Mouse (Mus musculus) frontal cortex, postnatal 25 days (tissue): ENCODE data around the gene Usp12.
"Not testable (repeated sequence)": the region's sequence is repeated elsewhere in the genome, so short reads cannot be mapped to it uniquely, and the experiment has no call there.

ENCODE experiments used
- DNase-seq, 2 experiments: peaks; one replicate each; pipeline ENCODE4 v3.0.0; 2022; ENCODE audit warnings: low spot score in 2 of 2

Usp12 gene

GRCm38 (mm10) chr5:146749857-146750256 is 44.9 kb downstream of the Usp12 start:
- DNase-seq: no peak

DNA sequence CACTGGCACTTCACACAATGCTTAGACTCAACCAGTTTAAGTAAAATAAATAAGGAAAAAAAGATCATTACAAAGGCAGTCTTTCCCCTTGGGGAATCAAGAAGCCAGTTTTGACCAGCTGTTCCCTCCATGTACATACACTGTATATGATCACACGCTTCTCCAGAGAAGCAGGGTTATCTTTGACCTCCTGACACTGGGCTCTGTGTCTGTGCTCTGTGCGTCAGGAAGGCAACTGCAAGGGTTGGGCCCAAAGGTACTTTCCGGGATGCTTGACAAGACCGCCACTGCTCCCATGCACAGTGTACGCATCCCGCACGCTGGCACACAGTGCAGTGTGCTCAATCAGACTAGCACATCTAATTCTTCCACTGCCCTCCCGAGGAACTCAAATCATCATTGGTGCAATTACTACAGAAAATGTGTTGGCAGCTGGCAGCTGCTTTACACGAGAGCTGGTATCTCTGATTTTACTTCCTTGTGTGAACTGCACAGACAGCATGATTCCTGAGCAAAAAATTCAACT is 57.8 kb downstream of the Usp12 start:
- no peak for DNase-seq

GRCm38 (mm10) chr5:146736348-146736747 is 58.5 kb downstream of the Usp12 start:
- DNase-seq: no peak

- DNase-seq: not testable (repeated sequence)
These were observed 59.8 kb downstream of the Usp12 start for GRCm38 (mm10) chr5:146735054-146735453.

DNA sequence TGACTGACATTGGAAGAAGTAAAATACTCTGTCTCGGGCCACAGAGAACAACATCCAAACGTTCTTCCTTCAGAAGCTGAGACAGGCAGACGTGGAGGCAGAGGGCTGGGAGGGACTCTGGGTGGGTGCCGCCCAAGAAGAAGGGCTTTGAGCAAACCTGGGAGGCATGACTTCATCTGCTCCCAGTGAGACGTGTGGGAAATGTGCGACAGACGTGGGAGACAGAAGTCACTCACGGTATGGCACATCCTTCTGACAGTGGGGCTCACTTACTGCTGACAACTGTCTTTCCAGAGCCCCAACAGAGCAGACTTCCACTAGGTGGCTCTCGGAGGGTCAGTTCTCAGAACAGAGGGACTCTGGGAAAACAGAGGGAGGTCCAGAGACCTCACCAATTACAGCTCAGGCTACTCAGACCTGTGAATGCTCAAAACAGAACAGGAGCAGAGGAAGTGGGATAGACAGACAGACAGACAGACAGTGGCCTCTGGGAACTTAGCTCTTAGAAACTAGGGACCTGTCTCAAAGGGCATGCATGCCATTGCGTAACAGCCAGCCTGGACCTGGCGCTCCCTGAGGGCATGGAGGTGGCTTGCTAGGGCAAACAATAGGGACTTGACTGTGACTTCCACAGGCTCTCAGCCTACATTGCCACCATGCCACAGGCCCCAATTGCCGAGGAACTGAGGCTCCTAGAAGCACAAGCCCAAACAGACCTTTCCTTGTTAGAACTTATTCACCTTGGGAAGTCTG is 60.7 kb downstream of the Usp12 start:
- no peak for DNase-seq

GRCm38 (mm10) chr5:146733372-146733771 is 61.4 kb downstream of the Usp12 start:
- DNase-seq: no peak

GRCm38 (mm10) chr5:146727006-146727405 is 67.8 kb downstream of the Usp12 start:
- DNase-seq: no peak

- no peak for DNase-seq
These were observed 69.8 kb downstream of the Usp12 start for GRCm38 (mm10) chr5:146724956-146725355.

DNA sequence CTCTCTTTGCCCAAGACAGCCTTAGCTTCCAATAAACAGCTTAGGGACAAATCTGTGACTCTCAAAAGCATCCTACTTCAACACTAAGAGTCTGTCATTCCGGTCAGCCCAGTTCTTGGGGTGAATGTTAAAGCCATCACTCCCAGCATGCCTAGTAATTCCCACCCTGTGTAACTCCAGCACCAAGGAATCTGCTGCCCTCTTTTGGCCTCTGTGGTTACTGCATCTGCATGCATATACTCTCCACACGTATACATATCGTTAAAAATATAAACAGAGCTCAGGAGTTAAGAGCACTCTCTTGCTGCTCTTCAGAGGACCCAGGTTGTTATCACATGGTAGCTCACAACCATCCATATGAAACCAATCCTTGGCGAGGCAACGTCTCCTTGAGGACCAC is 71.4 kb downstream of the Usp12 start:
- no peak for DNase-seq

DNA sequence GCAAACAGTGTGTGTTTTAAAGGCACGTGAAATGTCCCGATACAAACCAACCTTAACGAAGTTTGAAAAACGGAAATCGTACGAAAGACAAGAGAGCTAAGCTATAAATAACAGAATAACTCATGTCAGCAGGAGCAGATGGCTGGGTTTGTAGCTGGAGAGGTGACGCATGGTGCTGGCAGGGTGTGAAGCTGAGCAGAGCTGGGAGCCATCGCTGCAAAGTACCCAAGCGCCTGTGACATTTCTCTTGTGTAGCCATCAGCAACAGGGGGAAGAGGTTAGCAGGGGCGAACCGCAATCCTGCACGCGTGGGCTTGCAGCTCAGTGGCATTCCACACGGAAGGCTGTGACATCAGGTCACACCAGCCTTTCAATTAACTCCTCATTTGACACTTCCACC is 72.6 kb downstream of the Usp12 start:
- no peak for DNase-seq

- DNase-seq: no peak
These were observed 75.0 kb downstream of the Usp12 start for GRCm38 (mm10) chr5:146719584-146720356.

DNA sequence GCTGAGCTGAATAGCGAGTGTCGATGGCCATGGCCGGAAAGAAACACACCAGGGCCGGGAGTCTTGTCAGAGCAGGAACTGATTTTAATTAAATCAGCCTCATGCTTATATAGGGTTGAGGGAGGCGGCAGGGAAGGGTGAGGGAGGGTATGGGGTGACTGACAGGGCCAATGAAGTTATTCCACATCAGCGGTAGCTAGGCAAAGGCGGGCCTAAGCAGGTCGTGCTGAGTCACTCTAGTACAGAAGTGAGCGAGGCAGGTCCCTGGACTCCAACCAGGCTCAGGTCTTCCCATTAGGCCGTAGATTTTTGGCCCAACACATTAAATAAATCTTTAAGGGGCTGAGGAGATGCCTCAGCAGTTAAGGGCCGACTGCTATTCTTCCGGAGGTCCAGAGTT is 81.0 kb downstream of the Usp12 start:
- no peak for DNase-seq

DNA sequence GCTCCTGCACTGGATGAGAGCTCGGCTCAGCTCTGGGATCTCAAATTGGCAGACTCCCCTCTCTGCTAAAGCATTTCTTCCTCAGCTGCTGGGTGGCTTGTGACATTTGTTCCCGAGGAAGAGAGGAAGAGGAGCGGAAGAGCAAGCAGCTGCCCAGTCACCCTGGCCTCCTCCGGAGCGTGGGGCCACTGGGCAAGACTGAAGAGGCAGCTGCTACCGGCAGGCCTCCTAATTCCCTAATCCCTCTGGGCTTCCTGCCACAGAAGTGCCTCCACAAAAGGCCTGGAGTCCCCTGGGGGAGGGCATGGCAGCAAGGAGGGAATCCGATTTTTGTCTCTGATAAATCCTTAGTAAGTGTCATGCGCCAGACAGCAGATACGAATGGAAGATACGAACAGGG is 81.7 kb downstream of the Usp12 start:
- no peak for DNase-seq

- no peak for DNase-seq
These were observed 82.4 kb downstream of the Usp12 start for GRCm38 (mm10) chr5:146712282-146712918.

DNA sequence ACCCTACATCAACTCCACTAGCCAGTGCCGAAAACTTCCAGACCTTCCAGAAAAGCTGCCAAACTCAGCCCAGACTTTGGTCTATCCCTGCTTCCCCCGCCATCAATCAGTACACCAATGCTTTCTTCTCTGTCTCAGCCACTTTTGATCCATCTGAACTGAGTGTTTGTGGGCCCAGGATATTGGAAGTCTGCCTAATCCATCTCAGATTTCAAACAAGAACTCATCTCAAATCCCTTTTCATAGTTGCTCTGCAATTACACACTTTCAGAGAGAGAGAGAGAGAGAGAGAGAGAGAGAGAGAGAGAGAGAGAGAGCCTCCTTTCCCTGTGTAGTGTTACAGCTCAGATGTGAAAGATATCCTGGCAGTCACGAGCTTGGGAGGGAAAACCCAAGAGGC is 85.4 kb downstream of the Usp12 start:
- no peak for DNase-seq

GRCm38 (mm10) chr5:146705815-146706408 is 88.9 kb downstream of the Usp12 start:
- peak; percentile 91 to 94 for DNase-seq

DNA sequence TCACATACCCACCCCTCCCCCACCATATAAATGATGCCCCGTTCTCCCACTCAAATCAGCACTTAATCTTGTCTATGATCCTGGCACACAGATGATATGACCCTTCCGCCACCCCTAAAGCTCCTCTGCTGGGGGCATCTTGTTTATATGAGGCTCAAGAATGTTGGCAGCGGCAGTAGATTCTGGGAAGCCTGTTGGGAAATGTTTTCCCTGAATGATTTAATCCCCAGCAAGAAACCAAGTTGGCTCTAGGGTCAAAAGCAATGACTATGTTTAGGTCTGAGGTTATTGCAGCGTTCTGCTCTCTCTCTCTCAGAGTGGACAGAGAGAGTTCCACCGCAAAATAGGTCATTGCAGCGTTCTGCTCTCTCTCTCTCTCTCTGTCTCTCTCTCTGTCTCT is 89.4 kb downstream of the Usp12 start:
- no peak for DNase-seq

DNA sequence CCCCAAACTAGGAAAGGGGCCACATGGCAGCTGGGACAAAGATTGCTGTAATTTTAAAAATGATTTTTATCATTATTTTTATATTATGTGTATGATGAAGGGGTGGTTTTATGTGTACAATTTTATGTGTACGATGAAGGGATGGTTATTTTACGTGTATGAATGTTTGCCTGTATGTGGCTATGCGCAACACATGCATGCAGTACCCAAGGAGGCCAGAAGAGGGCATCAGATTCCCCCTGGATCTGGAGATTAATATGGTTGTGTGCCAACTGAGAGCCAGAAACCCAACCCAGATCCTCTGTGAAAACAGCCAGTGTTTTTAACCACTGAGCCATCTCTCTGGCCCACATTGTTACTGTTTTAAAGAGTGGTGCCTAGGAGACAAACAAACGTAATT is 90.6 kb downstream of the Usp12 start:
- DNase-seq: no peak

DNA sequence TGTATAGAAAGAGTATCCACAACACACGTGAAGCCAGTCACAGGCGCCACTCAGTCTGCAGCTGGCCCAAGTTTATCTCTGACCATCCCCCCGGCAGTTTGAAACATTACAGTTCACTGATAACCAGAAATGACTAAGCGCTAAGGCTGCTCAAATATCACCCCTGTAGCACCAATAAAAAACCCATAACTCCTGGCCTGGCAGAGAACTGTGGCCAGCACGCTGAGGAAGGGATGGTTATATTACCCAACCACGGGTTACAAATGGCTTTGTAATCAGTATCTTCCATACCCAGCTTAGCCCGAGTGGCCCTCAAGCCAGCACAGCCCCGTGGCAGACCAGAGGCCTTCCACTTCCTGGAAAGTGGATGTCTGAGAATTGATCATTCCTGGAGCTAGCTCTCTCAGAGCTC is 91.1 kb downstream of the Usp12 start:
- DNase-seq: no peak

- DNase-seq: no peak
These were observed 94.7 kb downstream of the Usp12 start for GRCm38 (mm10) chr5:146700099-146700498.

DNA sequence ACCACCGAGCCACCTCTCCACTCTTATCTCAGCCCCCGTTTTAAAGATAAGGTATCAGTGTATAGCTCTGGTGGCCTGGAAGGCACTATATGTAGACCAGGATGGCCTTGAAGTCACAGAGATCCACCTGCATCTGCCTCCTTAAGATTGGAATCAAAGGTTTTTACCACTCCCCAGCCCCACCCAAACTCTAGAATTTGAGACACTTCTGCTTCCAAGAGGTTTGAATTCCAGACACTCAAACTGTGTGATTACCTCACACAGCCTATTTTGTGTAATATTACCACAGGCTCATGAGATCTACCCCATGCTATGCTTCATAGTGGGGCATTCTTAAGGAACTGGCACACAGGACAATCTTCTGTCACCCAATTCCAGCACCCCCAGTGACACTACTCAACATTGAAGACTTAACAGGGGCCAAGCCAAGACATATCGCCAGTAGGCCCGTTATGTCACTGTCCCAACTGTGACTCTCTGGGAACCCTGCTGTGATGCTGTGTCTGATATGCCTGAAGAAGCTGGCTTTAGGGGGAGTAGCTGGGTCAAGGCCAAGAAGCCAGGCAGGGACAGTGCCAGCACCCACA is 95.3 kb downstream of the Usp12 start:
- no peak for DNase-seq

GRCm38 (mm10) chr5:146695543-146695942 is 99.3 kb downstream of the Usp12 start:
- no peak for DNase-seq
